Mouse (Mus musculus): Measurements from ENCODE around the gene Cnnm3. TPM values are rescaled to one million over a fixed set of nuclear protein-coding genes. Genes with fewer than 3 reads are reported as not detected.

Cnnm3 gene
- polyA plus RNA-seq, 1 experiment from 2014 or later, result 6.8 TPM

- Histone ChIP-seq H3K4me1 (replicated peaks; ENCODE audit: control insufficient read depth, insufficient read depth, low read length) (no peaks in the 10 kb centered on the region), H3K4me2 (replicated peaks) (no peak overlapping the region), H3K9me3 (ENCODE audit: control insufficient read depth, low read length) (no peaks in the 10 kb centered on the region), H3K27me3 (ENCODE audit: control insufficient read depth, insufficient read depth, low read length) (no peaks in the 10 kb centered on the region), H3K9ac (no peak overlapping the region), H3K4me3 (replicated peaks; ENCODE audit: low read length) (no peak overlapping the region), H3K27ac (no peak overlapping the region), H3K36me3 (replicated peaks; ENCODE audit: control insufficient read depth, insufficient read depth) (peaks cover 34% of the 10 kb centered on the region)
- 90% methylated on average over 4 of the region's 4 CpGs for WGBS
- DNase-seq (ENCODE audit: low spot score), result no peak
- ATAC-seq (ENCODE audit: low FRiP score), result no peak
Observed at GRCm38 (mm10) chr1:36538727-36539126, 27.1 kb downstream of the Cnnm3 start.

- no peak for ATAC-seq (ENCODE audit: low FRiP score)
- Histone ChIP-seq H3K9me3 (ENCODE audit: control insufficient read depth, low read length) (no peaks in the 10 kb centered on the region), H3K36me3 (replicated peaks; ENCODE audit: control insufficient read depth, insufficient read depth) (peaks cover 34% of the 10 kb centered on the region), H3K4me1 (replicated peaks; ENCODE audit: control insufficient read depth, insufficient read depth, low read length) (no peaks in the 10 kb centered on the region), H3K4me3 (replicated peaks; ENCODE audit: low read length) (no peak within 1 kb of the TSS), H3K27ac (no peak within 1 kb of the TSS), H3K27me3 (ENCODE audit: control insufficient read depth, insufficient read depth, low read length) (no peaks in the 10 kb centered on the region), H3K4me2 (replicated peaks) (no peak within 1 kb of the TSS), H3K9ac (no peak within 1 kb of the TSS)
- 57% methylated on average over 9 of the region's 9 CpGs for WGBS
- no peak for DNase-seq (ENCODE audit: low spot score)
Observed at GRCm38 (mm10) chr1:36539186-36539585, 27.5 kb downstream of the Cnnm3 start, which contains the start of gene Gm42417. TSS of gene Gm42417 (minus strand) at chr1:36539429.

- no peak for ATAC-seq (ENCODE audit: low FRiP score)
- no peaks in the 10 kb centered on the region for H3K4me1 ChIP-seq (replicated peaks; ENCODE audit: control insufficient read depth, insufficient read depth, low read length)
- no peak overlapping the region for H3K4me2 ChIP-seq (replicated peaks)
- no peaks in the 10 kb centered on the region for H3K27me3 ChIP-seq (ENCODE audit: control insufficient read depth, insufficient read depth, low read length)
- H3K9me3 ChIP-seq (ENCODE audit: control insufficient read depth, low read length), result no peaks in the 10 kb centered on the region
- WGBS, result 91% methylated on average over 11 of the region's 11 CpGs
- H3K27ac ChIP-seq, result no peak overlapping the region
- H3K4me3 ChIP-seq (replicated peaks; ENCODE audit: low read length), result no peak overlapping the region
- peaks cover 34% of the 10 kb centered on the region for H3K36me3 ChIP-seq (replicated peaks; ENCODE audit: control insufficient read depth, insufficient read depth)
- no peak overlapping the region for H3K9ac ChIP-seq
- DNase-seq (ENCODE audit: low spot score), result no peak
Observed at GRCm38 (mm10) chr1:36540132-36540531, 28.5 kb downstream of the Cnnm3 start.

GRCm38 (mm10) chr1:36540807-36541206, 29.1 kb downstream of the Cnnm3 start:
- H3K36me3 ChIP-seq (replicated peaks; ENCODE audit: control insufficient read depth, insufficient read depth), result peaks cover 34% of the 10 kb centered on the region
- 91% methylated on average over 12 of the region's 12 CpGs for WGBS
- no peaks in the 10 kb centered on the region for H3K9me3 ChIP-seq (ENCODE audit: control insufficient read depth, low read length)
- no peak overlapping the region for H3K4me3 ChIP-seq (replicated peaks; ENCODE audit: low read length)
- no peaks in the 10 kb centered on the region for H3K4me1 ChIP-seq (replicated peaks; ENCODE audit: control insufficient read depth, insufficient read depth, low read length)
- no peak overlapping the region for H3K27ac ChIP-seq
- no peak overlapping the region for H3K9ac ChIP-seq
- DNase-seq (ENCODE audit: low spot score), result no peak
- no peaks in the 10 kb centered on the region for H3K27me3 ChIP-seq (ENCODE audit: control insufficient read depth, insufficient read depth, low read length)
- no peak overlapping the region for H3K4me2 ChIP-seq (replicated peaks)
- ATAC-seq (ENCODE audit: low FRiP score), result no peak

- ATAC-seq (ENCODE audit: low FRiP score) (no peak), DNase-seq (ENCODE audit: low spot score) (no peak)
- no peaks in the 10 kb centered on the region for H3K9me3 ChIP-seq (ENCODE audit: control insufficient read depth, low read length)
- H3K36me3 ChIP-seq (replicated peaks; ENCODE audit: control insufficient read depth, insufficient read depth), result peaks cover 28% of the 10 kb centered on the region
- no peak overlapping the region for H3K9ac ChIP-seq
- WGBS, result 90% methylated on average over 16 of the region's 16 CpGs
- no peak overlapping the region for H3K4me3 ChIP-seq (replicated peaks; ENCODE audit: low read length)
- H3K4me1 ChIP-seq (replicated peaks; ENCODE audit: control insufficient read depth, insufficient read depth, low read length), result peaks cover 8% of the 10 kb centered on the region; the same call in 1 of the 2 replicates
- no peak overlapping the region for H3K27ac ChIP-seq
- H3K27me3 ChIP-seq (ENCODE audit: control insufficient read depth, insufficient read depth, low read length), result no peaks in the 10 kb centered on the region
- H3K4me2 ChIP-seq (replicated peaks), result no peak overlapping the region
Observed at GRCm38 (mm10) chr1:36541844-36542243, 30.2 kb downstream of the Cnnm3 start.

- Histone ChIP-seq H3K9me3 (ENCODE audit: control insufficient read depth, low read length) (no peaks in the 10 kb centered on the region), H3K36me3 (replicated peaks; ENCODE audit: control insufficient read depth, insufficient read depth) (peaks cover 28% of the 10 kb centered on the region), H3K4me1 (replicated peaks; ENCODE audit: control insufficient read depth, insufficient read depth, low read length) (peaks cover 13% of the 10 kb centered on the region), H3K4me3 (replicated peaks; ENCODE audit: low read length) (no peak overlapping the region), H3K9ac (no peak overlapping the region), H3K27me3 (ENCODE audit: control insufficient read depth, insufficient read depth, low read length) (no peaks in the 10 kb centered on the region), H3K27ac (no peak overlapping the region), H3K4me2 (replicated peaks) (no peak overlapping the region)
- DNase-seq (ENCODE audit: low spot score), result no peak
- WGBS, result 96% methylated on average over 9 of the region's 9 CpGs
- ATAC-seq (ENCODE audit: low FRiP score), result no peak
Observed at GRCm38 (mm10) chr1:36542925-36543324, 31.3 kb downstream of the Cnnm3 start.

- H3K9ac ChIP-seq, result no peak overlapping the region
- no peak for ATAC-seq (ENCODE audit: low FRiP score)
- H3K4me2 ChIP-seq (replicated peaks), result no peak overlapping the region
- H3K4me3 ChIP-seq (replicated peaks; ENCODE audit: low read length), result no peak overlapping the region
- H3K27ac ChIP-seq, result no peak overlapping the region
- H3K4me1 ChIP-seq (replicated peaks; ENCODE audit: control insufficient read depth, insufficient read depth, low read length), result peaks cover 27% of the 10 kb centered on the region
- no peaks in the 10 kb centered on the region for H3K27me3 ChIP-seq (ENCODE audit: control insufficient read depth, insufficient read depth, low read length)
- H3K36me3 ChIP-seq (replicated peaks; ENCODE audit: control insufficient read depth, insufficient read depth), result peaks cover 47% of the 10 kb centered on the region
- no peak for DNase-seq (ENCODE audit: low spot score)
- no peaks in the 10 kb centered on the region for H3K9me3 ChIP-seq (ENCODE audit: control insufficient read depth, low read length)
- WGBS, result 83% methylated on average over 2 of the region's 2 CpGs
Observed at GRCm38 (mm10) chr1:36545382-36545781, 33.7 kb downstream of the Cnnm3 start.

GRCm38 (mm10) chr1:36545845-36546600, 34.4 kb downstream of the Cnnm3 start:
- peaks cover 48% of the 10 kb centered on the region for H3K36me3 ChIP-seq (replicated peaks; ENCODE audit: control insufficient read depth, insufficient read depth)
- peak overlapping the region; percentile 59 for H3K4me3 ChIP-seq (replicated peaks; ENCODE audit: low read length)
- no peaks in the 10 kb centered on the region for H3K9me3 ChIP-seq (ENCODE audit: control insufficient read depth, low read length)
- H3K27ac ChIP-seq, result no peak overlapping the region
- ATAC-seq (ENCODE audit: low FRiP score) (no peak), DNase-seq (ENCODE audit: low spot score) (no peak)
- 62% methylated on average over 18 of the region's 19 CpGs for WGBS
- peaks cover 27% of the 10 kb centered on the region for H3K4me1 ChIP-seq (replicated peaks; ENCODE audit: control insufficient read depth, insufficient read depth, low read length)
- peak overlapping the region; percentile 79; the same call in 1 of the 2 replicates for H3K9ac ChIP-seq
- no peaks in the 10 kb centered on the region for H3K27me3 ChIP-seq (ENCODE audit: control insufficient read depth, insufficient read depth, low read length)
- peak overlapping the region; percentile 77 for H3K4me2 ChIP-seq (replicated peaks)

GRCm38 (mm10) chr1:36546888-36547471, 35.3 kb downstream of the Cnnm3 start, which contains the start of gene Ankrd39:
TSS of gene Ankrd39 (minus strand) at chr1:36547445.
- Histone ChIP-seq H3K4me1 (replicated peaks; ENCODE audit: control insufficient read depth, insufficient read depth, low read length) (peaks cover 27% of the 10 kb centered on the region), H3K27me3 (ENCODE audit: control insufficient read depth, insufficient read depth, low read length) (no peaks in the 10 kb centered on the region), H3K27ac (peak within 1 kb of the TSS; percentile 80), H3K9ac (peak within 1 kb of the TSS; percentile 79), H3K4me3 (replicated peaks; ENCODE audit: low read length) (peak within 1 kb of the TSS; percentile 59), H3K36me3 (replicated peaks; ENCODE audit: control insufficient read depth, insufficient read depth) (peaks cover 48% of the 10 kb centered on the region), H3K9me3 (ENCODE audit: control insufficient read depth, low read length) (no peaks in the 10 kb centered on the region), H3K4me2 (replicated peaks) (peak within 1 kb of the TSS; percentile 77)
- WGBS, result under 1% methylated on average over 43 of the region's 43 CpGs
- DNase-seq (ENCODE audit: low spot score) (peak; percentile 96), ATAC-seq (ENCODE audit: low FRiP score) (peak; percentile 96)

All from hindbrain, embryonic 14.5 days (tissue).